Mouse (Mus musculus): ENCODE data around the gene Tbc1d22b.

Gene Tbc1d22b

DNA sequence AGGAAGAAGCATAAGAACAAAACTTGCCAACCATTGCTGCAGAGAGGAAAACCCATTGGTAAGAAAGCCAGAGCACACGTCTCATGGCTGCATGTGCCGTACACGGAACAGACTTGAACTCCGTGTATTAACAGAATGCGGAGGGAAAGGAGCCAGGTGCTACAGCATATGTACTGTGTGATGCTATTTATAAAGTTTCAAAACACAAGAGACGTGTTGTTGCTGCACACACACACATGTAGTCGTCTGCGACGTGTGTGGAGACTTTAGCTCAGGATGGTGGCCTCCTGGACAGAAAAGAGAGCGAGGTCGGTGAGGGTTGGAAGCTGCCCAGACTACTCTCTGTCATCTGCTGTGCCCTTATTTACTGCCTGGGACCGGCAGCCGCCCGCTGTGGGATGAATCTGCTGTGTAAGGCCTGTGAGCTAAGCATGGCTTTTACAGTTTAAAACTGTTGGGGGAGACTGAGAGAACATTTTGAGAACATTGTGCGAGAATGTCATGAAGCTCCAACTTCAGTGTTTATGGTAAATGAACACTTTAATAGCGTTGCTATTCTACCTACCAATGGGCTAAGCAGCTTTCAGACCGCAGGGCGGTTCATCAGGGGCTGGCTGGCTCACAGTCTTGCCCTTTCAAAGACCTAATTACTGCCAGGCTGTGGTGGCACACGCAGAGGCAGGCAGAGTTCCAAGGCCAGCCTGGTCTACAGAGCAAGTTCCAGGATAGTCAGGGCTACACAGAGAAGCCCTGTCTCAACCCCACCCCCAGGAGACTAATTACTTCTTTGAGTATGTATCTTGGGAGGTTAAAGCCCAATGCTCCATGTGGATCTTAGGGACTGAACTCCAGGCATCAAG, 6.5 kb upstream of the Tbc1d22b start:
- DNase-seq, result no peak

DNA sequence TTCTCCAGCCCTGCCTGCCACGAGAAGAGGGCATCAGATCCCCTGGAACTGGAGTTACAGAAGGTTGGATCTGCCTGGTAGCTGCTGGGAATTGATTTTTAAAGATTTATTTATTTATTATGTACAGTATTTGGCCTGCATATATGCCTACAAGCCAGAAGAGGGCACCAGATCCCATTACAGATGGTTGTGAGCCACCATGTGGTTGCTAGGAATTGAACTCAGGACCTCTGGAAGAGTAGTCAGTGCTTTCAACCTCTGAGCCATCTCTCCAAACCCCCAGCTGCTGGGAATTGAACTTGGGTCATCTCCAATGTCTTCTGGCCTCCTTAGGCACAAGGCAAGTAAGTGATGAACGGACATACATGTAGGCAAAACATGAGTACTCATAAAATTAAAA, 5.5 kb upstream of the Tbc1d22b start:
- DNase-seq, result no peak

DNA sequence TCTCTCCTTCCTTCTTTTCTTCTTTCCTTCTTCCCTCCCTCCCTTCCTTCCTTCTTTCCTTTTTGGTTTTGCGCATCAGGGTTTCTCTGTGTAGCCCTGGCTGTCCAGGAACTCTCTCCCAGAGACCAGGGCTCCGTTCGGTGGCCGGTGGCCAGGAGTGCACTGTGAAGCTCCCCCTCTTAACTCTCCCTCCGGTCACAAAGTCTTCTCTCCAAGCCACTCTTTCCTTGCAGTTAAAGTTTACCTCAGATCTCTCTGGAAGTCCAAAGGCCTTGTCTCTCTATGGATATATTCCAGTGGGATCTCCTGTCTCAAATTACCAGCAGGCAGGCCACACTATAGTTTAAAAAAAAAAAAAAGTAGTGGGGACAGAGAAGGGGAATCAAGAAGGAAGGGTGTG, 4.3 kb upstream of the Tbc1d22b start:
- DNase-seq, result no peak

DNA sequence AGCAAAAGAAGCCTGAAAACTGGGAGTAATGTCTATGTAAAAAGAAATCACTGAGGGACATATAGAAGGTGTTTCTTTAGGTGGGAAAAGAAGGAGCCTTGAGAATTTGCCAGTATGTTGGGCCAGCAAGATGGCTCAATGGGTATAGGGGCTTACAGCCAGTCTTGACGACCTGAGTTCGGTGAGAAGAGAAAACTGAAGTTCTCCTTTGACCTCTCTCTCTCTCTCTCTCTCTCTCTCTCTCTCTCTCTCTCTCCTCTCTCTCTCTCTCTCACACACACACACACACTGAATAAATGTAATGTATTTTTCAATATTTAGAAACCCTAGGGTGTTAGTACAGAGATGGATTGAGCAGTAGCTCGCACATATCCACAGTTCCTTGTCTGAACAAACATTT, 1.1 kb upstream of the Tbc1d22b start:
- no peak for DNase-seq

DNA sequence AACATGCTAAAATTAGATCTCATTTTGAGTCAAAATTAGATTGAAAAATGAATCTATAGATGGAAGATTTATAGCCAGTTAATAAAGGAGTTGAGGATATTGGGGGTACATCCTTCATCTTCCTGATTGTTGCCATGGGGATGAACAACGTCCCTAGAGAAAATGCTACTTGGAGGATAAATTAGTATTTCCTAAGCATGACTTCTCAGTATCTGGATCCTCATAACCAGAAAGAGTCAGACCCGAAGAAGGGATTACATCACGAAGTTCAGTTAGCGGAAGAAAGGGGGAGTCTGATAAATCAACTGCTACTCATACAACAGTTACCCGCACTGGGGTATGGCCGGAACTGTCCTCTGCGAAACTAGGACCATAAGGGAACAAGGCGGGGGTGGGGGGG, 591 bp upstream of the Tbc1d22b start:
- no peak for DNase-seq

DNA sequence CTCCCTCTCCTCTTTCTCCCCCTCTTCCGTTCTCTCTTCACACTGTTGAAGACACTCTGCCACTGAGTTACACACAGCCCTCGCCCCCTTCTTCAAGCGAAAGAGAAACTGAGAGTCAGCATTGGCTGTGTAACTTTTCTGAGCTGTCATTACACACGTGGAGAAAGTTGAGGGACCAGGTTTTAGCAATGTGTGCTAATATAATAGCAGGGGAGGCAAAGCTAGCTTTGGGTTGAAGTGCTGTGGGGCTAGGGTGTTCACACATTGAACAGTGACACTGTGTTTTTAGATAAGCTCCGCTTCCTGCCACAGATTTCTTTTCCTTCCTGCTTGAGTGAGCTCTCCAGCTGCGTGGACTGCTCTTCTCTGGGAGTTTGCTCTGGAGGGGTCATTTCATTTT, 1.4 kb downstream of the Tbc1d22b start:
- no peak for DNase-seq

DNA sequence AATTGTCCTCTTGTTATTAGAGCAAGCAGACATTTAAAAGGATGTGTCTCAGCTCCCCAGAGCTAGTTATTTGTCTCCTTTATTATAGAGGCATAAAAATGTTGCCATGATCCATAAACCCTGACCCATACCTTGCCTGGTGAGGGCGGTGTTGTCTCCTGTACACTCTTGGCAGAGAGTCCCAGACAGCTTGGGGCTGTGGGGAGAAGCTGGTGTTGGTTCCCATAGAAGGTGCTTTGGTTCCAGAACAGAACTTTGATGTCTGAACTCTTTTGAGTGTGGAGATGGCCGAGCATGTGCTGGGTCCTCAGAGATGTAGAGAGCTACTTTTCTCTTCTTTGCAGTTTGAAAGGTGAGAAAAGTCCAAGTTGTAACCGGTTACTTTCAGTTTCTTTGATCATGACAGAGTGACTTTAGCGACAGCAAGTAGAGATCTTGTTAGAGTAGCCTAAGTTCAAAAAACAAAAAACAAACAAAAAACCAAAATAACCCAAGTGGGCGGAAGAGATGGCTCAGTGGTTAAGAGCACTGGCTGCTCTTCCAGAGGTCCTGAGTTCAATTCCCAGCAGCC, 2.7 kb downstream of the Tbc1d22b start, which contains the start of gene Tmem217:
Gene Tmem217, minus strand, starts transcription at position 224 of the 571 bp plus-strand sequence.
- DNase-seq, result no peak

DNA sequence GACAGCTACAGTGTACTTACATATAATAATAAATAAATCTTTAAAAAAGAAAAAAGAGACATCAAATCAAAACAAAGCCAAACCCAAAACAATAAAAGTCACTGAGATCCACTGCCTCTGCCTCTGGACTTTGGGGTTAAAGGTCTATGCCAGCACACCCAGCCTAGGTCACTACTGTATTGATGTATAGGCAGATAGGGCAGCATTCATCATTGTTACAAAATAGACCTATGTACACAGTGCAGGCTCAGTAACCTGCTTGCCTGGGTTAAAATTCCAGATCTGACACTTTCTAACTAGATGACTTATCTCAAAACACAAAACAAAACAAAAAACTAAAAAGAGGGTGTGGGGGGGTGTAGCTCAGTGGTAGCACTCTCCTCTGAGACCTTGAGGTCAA, 4.6 kb downstream of the Tbc1d22b start:
- DNase-seq, result no peak

DNA sequence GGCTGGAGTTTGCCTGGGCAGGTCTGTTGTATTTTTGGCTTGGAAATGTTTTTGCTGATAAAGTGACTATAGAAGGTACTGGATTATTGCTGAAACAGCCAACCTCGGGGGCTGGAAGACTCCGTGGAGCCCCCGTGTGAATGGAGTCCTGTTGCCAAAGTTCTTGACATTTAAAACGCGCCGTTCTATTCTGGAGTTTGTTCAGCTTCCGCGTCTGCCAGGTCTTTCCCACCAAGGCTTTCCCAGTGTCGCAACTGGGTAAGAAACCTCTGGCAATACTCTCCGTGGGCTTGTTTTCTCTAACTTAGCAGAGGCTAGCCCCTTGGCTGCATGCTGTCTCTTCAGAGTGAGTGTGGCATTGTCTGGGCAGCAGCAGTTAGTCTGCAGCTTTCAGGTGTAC, 6.9 kb downstream of the Tbc1d22b start:
- no peak for DNase-seq

DNA sequence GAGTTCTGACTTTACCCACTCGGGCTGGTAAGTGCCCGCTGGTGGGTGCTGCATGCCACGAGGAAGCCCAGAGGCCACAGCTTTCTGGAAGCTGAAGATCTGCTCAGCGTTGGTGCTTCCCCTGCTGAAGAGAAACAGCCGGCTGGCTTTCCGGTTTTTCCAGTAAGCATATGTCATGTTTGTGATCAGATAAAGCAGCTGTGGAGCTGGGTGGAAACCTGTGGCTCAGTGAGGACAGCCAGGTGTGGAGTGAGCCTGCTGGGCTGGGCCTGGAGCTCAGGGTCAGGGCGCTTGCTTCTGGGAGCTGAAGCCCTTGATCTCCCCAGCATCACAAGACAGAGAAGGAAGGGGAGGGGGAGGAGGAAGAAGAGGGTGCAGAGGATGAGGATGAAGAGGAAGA, 7.3 kb downstream of the Tbc1d22b start:
- DNase-seq, result no peak

DNA sequence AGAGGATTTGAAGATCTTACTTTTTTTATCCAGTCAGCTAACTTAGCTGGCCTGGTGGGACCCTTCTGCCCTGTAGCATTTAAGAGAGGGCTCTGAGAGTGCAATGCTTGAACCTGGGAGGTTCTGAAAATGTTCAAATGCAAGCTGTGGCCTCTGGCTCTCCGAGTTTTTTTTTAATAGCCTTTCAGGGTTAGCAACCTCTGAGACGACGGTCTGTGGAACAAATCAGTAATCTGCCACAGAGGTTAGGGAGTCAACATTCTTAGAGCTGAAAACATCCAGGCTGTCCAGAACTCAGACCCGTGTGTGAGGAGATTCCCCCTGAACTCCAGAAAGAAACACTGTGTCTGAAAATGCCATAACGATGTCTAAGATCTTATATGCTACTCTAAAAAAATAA, 8.9 kb downstream of the Tbc1d22b start:
- no peak for DNase-seq

DNA sequence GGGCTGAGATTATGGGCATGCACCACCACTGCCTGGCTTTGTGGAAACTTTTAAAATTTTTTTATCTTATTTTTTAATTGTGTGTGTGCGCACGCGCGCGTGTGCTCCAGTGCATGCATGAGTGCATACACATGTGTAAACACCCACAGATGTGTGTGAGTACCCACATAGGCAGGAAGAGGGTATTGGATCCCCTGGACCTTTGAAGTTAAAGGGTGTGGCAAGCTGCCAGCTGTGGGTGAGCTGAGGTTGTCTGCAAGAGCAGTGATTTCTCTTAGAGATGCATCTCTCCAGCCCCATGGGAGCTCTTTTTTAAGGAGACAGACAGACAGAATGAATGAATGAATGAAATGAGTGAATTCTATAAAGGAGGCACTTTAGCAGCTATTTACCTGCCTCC, 15.9 kb downstream of the Tbc1d22b start:
- DNase-seq, result no peak

DNA sequence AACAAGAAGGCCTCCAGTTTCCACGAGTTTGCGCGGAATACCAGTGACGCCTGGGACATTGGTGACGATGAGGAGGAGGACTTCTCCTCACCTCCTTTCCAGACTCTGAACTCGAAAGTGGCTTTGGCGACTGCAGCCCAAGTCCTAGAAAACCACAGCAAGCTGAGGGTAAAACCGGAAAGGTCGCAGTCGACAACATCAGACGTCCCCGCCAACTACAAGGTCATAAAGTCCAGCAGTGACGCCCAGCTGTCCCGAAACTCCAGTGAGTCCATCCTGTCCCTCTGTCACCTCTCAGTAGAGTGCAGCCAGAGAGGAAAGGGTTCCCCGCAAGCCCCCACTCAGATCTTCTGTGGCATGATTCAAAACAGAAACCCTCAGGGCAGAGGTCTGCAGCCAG, 18.9 kb downstream of the Tbc1d22b start:
- no peak for DNase-seq

DNA sequence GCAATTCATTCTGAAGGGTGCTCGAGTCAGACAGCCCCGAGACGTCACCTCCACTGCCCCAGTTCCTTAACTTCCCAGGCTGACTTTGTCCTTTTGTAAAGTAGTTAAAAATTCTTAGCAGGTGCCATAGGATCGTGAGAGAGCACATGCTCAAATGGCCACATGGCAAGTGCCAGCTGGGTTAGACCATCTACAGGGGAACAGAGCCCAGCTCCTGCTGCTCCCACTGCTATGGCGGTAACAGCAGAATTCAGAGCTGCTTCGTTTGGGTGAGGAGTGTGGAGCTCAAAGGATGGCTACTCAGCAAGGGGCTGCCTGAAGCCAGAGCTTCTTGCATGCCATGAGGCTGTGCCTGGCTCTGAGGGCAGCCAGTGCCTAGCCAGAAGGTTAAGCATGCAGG, 20.2 kb downstream of the Tbc1d22b start:
- DNase-seq, result no peak

DNA sequence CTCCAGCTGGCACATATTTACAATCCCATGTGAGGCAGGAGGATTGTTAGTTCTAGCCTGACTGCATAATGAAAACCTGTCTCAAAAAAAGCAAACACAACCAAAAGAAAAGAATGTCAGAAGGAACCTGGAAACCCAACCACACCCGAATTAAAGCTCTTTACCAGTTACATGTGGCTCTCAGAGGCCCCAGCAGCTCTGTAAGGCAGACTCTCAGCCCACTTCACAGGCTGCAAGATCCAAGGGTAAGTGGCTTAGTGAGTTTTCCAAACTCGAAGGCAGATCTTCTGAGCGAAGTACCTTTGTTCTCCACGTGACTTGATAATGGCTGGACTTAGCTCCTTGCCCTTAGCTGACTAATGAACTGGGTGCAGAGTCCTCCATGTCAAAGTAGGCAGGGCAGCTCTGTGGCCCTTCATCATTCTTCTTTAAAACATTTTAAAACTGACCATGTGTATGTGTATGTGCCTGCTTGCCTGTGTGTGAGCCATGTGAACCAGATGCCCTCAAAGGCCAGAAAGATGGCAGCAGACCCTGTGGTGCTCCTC, 30.1 kb downstream of the Tbc1d22b start:
- no peak for DNase-seq

DNA sequence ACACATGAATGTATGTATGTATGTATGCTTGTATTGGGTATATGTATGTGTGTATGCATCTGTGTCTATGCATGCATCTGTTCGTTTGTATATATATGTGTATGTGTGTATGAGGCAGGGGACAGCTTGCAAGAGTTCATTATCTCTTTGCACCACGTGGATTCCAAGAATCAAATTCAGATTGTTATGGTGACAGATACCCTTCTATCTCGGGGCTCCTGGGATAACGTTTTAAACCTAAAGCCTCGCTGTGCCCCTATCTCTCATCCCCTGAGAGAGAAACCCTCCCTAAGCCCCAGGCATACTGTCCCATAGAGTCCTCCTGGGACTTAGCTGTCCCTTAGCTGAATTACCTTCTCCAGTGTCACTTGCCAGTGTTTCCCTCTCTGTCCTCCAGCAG, 34.0 kb downstream of the Tbc1d22b start:
- no peak for DNase-seq

DNA sequence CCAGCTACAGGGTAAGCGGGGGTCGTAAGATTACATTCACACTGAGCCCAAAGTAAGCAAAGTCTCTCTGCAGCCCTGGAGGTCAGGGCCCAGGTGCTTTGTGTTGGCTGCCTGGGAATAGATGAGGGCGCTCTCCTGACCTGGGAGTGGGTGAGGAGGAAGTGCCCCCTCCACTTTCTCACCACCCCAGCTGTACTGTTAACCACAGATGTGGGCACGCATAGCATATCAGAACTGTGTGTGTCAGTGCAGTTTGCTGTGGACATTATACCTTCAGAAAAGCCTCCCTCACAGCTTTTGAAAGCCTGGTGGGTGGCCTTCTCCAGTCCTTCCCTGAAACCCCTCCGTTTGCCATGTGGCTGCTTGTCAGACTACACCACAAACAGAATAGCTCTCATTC, 34.7 kb downstream of the Tbc1d22b start:
- no peak for DNase-seq

DNA sequence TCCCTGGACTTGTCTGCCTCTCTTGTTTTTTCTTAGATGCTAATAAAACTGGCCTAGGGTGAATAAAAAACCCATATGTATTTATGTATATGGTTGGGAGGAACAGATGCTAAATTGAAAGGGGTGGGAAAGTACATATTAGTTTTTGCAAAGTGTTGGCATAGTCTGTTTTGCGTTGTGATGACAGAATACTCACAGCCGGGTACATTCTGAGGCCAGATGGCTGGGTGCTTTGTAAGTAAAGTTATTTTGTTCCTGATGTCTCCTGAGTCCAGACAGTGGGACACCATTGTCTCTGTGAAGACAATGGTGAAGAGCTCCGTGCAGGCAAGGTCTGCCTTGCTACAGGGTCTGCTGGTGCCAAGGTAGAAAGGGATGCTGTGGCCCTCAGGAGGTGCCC, 35.2 kb downstream of the Tbc1d22b start:
- no peak for DNase-seq

DNA sequence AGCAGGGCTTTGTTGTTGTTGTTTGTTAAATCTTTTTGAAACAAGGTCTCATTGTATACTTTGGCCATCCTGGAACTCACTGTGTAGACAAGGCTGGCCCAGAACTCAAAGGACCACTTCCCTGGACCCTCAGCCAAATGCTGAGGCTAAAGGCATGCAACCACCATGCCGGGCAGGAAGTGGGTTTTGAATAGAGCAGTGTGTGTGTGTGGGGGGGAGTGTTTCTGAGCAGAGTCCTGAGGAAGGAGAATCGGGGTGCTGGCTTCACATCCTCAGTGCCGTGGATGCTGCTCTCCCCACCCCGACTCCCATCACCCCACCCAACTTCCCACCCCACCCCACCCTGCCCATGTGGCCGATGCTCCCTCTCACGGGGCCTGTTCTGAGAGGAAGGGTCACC, 35.9 kb downstream of the Tbc1d22b start:
- no peak for DNase-seq

DNA sequence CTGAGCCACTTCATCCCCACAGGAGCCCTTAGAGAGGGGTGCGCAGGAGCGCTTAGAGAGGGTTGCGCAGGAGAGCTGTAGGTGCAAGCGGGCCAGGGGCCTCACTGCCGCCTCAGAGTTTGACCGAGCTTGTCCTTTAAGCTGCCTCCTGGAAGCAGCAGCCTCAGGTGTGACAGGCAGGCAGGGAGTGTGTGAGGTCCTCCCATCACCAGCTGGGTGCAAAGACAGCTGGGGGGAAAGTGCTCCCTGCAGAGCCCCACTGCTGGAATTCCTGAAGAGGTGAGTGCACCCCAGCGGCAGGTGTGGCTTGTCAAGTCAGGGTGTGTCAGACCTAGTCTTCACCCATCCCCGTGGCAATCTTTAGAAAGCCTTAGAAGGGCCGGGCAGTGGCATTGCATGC, 37.3 kb downstream of the Tbc1d22b start:
- DNase-seq, result no peak

DNA sequence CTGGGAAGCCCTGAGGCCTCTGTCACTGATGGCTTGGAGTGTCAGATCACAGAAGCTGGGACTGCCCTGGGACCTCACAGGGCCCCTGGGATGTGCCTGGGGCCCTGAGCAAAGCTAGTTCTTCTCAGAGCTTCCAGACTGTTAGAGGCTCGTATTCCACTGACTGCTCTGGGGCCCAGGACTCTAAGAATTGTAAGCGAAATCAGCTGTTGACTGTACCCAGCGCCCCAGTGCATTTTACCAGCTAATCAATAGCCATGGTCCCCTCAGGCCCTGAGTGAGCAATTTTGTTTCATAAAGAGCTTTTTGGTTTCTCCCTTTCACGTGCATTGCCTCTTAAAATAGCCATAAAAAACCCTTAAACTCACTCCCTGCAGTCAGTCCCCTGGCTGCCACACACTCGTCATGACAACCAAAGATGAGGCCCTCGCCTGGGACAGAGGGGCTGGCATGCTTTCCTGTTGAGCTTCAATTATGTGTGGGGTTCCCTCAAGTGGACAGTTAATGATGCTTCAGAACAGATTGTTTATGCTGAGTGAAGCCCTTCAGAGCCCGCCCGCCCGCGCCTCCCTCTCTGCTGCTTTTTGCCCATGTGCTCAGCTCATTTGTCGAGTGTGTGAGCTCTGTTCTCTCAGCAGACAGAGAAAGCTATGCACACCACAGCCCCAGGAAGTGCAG, 39.8 kb downstream of the Tbc1d22b start:
- peak; percentile 46 to 74 for DNase-seq

DNA sequence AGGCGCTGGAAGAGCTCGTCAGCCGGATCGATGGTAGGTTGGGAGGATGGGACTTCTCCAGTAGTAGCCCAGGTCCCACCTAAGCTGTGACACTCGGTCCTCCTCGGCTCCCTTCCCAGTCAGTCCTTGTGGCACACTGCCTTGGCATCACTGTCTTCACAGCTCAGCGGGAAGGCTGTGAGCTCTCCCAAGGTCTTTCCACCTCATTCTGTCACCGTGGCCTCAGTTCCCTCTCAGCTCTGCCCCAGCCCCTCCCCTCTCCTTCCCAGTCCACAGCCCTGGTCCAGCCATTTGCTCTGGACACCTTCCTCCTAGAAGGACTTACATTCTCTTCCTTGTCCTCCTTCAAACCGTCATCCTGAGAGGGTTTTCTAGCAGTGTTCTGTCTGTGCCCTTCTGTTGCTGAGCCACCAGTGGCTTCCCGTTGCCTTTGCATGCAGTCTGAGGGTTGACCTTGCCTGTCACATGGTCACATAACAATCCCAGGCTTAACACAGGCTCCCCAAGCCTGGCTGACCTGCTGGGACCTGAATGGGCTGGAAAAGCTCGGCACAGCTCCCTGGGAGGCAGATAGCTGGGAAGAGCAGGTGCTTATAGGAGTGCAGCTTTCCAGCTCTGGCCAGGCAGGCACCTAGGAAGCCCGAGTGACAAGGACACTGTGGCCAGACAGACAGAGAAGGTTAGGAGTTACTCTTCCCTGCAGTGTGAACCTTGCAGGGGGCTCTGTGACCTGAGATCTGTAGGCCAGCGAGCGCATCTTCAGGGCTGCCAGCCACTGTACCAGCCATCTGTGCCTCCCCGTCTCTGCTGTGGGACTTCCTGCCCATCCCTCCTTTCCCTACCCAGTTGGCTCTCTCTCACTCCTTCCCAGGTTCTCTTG, 46.5 kb downstream of the Tbc1d22b start:
- no peak for DNase-seq

DNA sequence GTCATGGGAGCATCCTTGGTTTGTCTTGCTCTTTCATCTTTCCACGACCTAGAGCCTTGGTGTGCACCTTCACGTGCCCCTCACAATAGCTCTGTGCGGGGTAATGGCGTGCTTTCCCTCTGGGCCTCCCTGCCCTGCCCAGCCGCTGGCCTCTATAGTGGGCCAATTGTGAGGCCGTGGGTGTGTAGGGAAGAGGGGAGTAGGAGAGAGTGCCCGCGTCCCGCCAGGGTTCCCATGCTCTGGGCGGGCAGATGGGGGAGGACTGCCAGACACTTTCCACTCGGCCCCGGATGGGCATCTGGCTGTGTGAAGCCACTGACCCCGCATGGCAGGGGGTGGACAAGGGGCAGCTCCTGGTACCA, 47.2 kb downstream of the Tbc1d22b start:
- DNase-seq, result no peak
